Mouse (Mus musculus): ENCODE data around the gene Cby1.

Cby1 gene

DNA sequence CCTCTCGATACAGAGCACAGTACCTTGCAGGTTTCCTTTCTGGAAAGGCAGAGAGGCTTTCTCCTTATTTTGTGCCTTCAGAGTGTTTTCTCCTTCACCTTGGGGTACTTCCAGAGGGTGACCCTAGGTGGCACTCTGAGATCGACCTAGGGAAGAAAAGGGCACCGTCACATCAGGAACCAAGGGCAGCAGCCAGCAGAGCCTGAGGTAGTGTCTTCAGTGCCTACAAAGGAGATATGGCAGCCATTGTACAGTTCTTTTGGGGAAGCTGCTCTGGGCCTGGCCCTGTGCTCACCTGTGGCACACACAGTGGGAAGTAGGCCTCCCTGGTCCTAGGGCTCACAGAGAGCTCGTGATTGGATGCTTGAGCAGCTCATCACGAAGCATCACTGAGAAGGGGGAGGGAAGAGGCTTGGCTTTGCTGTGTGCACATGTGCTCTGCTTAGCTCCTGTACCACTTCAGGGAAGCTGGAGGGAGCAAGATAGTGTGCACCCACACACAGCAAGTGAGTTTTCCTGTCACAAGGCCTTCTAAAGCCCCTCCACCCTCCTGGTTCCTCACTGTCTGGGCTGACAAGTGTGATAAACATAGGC, 49.3 kb downstream of the Cby1 start:
- DNase-seq, result no peak

DNA sequence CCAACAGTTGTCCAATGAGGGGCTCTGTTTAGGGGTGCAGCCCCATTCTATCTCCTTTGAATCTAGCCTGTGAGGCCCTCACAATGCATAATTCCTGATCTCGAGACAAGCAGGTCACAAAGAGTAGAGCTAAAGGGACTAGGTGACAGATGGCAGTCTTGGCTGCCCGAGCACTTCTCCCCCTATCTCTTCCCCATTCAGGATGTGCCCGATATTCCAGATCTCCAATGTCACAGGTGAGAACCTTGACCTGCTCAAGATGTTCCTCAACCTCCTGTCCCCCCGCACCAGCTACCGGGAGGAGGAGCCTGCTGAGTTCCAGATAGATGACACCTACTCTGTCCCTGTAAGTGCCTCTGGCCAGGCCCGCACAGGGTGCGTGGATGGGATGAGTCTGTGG, 56.6 kb downstream of the Cby1 start:
- DNase-seq, result no peak

DNA sequence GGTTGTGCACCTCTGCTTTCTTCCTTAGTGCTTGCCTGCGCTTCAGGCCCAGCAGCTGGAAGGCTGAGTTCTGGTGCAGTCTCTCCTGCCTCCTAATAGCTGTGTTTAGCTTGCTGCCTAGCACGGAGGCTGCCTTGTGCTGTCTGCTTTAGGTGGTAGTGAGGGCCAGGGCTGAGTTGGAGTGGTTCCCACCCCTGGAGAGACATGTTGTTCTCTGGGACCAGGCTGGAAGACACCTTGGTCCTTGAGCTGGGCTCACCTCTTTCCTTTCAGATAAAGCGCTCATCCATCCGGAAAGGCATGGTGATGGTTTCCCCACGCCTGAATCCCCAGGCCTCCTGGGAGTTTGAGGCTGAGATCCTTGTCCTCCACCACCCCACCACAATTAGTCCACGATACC, 57.7 kb downstream of the Cby1 start:
- no peak for DNase-seq
